Mouse (Mus musculus) embryonic facial prominence, embryonic 10.5 days (tissue): ENCODE results near the gene Lekr1. TPM values are rescaled to one million over a fixed set of nuclear protein-coding genes. Genes with fewer than 3 reads are reported as not detected.

ENCODE experiments used
- DNase-seq: peaks from one replicate; pipeline ENCODE4 v3.0.0-alpha.2; 2017; ENCODE audit warnings: low spot score
- H3K27ac ChIP-seq: fragments of 300-500 bp; sonication (generic); replicated peaks from 2 replicates; pipeline ENCODE4 v1.5.1; 2016; ENCODE audit warnings: mild to moderate bottlenecking
- H3K27me3 ChIP-seq: fragments of 300-500 bp; sonication (generic); replicated peaks from 2 replicates; pipeline ENCODE4 v1.6.1; 2016; ENCODE audit warnings: low read depth, mild to moderate bottlenecking; ENCODE audit not compliant: poor library complexity, severe bottlenecking
- H3K36me3 ChIP-seq: fragments of 300-500 bp; sonication (generic); replicated peaks from 2 replicates; pipeline ENCODE4 v1.6.1; 2016; ENCODE audit warnings: mild to moderate bottlenecking, moderate library complexity
- H3K4me1 ChIP-seq: fragments of 300-500 bp; sonication (generic); 2 replicates; pipeline ENCODE4 v1.6.1; 2016
- H3K4me3 ChIP-seq: fragments of 300-500 bp; sonication (generic); 2 replicates; pipeline ENCODE4 v1.5.1; 2016; ENCODE audit warnings: mild to moderate bottlenecking, moderate library complexity
- H3K9me3 ChIP-seq: fragments of 300-500 bp; sonication (generic); 2 replicates; pipeline ENCODE4 v1.6.1; 2016; ENCODE audit warnings: mild to moderate bottlenecking
- WGBS: fragments of 180-500 bp; shearing (Covaris S2); methylation state at CpG from one replicate; pipeline ENCODE4 v1.1.7; 2016; 5-methylcytosine and 5-hydroxymethylcytosine counted together
- polyA plus RNA-seq: library from polyadenylated mRNA; unstranded; fragments of >200 nt; fragmentation: Nextera tagmentation; extraction: Ambion mirVana; gene quantifications from 2 replicates; pipeline ENCODE4 v1.2.1, GENCODE M21; 2016

Gene Lekr1
- polyA plus RNA-seq, 1 experiment from 2014 or later: 5.3 TPM

DNA sequence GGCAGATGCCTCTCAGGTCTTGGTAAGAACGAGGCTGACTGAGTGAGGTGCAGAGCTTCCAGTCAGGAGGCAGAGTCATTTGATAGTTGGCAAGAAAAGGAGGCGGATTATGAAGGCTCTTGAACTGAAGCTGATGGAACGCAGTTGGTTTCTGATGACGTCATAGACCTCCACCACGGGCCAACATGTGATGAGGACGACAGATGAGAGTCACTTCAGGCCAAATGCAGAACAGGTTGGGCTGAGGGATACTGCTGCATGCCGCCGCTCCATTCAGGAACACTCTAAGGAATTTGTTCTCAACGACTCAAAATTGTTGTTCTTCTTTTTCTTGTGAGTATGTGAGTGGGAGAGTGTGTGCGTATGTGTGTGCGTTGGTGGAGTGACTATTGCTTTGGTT lies 27.1 kb upstream of the Lekr1 start:
- H3K9me3 ChIP-seq: no peaks in the 10 kb centered on the region
- 90% methylated on average over 11 of the region's 11 CpGs for WGBS
- H3K4me3 ChIP-seq: no peak overlapping the region
- DNase-seq: no peak
- H3K4me1 ChIP-seq: peaks cover 15% of the 10 kb centered on the region
- no peaks in the 10 kb centered on the region for H3K36me3 ChIP-seq
- no peak overlapping the region for H3K27ac ChIP-seq
- H3K27me3 ChIP-seq: no peaks in the 10 kb centered on the region

DNA sequence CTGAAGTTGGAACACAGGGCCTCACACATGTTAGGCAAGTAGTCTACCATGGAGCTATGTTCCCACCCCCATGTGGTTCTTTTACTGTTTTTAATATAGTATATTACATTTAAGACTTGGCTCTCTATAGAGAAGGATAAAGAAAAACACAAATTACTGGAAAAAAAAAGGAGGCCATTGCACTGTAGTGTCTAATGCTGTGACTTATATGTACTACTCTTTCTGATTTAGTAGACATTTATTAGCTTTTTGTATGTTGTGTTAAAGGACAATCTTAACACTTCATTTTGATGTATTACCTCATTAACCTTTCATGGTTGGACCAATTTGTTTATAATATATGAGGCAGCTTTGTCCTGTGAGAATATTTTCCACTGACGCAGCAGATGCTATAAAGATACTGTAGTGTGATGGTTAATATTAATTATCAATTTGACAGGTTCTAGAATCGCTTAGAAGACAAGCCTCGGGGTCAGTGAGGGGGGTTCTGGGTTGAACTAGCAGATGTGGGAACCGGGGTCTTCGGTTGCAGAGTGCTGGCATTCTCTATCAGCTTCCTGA lies 26.5 kb upstream of the Lekr1 start:
- 84% methylated on average over 5 of the region's 5 CpGs for WGBS
- Histone ChIP-seq H3K36me3 (no peaks in the 10 kb centered on the region), H3K4me1 (peaks cover 11% of the 10 kb centered on the region), H3K9me3 (no peaks in the 10 kb centered on the region), H3K27ac (no peak overlapping the region), H3K27me3 (no peaks in the 10 kb centered on the region), H3K4me3 (no peak overlapping the region)
- no peak for DNase-seq

DNA sequence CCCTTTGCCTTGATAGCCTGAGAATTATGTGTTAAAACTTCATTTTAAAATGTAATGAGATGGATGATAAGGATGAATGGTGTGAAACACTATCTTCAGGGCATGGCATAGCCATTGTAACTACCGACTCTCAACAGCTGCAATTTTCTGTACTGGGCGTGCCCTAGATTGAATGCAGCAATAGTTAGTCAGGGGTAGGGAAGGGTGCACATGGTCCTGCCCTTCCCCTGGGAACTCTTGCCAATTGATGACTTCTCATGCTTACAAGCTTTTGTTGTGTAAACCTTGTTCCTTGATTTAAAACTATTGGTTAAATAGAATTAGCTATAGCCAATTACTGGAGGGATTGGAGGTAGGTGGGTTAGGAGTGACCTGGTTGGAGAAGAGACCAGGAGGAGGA lies 23.1 kb upstream of the Lekr1 start:
- Histone ChIP-seq H3K27ac (no peak overlapping the region), H3K9me3 (no peaks in the 10 kb centered on the region), H3K4me3 (no peak overlapping the region), H3K27me3 (no peaks in the 10 kb centered on the region), H3K36me3 (no peaks in the 10 kb centered on the region), H3K4me1 (peaks cover 4% of the 10 kb centered on the region)
- DNase-seq: no peak
- WGBS: 88% methylated on average over 2 of the region's 2 CpGs

DNA sequence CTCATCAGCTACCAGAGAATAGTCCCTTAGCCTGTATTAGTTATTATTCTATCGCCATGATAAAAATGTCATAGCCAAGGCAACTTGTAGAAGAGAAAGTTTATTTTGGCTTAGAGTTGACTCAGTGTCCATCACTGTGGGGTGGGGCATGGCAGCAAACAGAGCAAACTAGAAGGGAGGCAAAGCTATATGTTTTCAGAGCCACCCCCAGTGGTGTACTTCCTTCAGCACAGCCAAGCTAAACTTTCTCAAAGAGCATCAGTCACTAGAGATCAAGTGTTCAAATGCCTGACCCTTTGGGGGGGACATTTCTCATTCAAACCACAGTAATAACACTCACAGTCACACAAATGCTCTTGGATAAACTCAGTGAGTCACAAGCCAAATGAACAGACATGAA lies 22.4 kb upstream of the Lekr1 start:
- no peaks in the 10 kb centered on the region for H3K9me3 ChIP-seq
- peaks cover 9% of the 10 kb centered on the region for H3K4me1 ChIP-seq
- no peaks in the 10 kb centered on the region for H3K36me3 ChIP-seq
- H3K4me3 ChIP-seq: no peak overlapping the region
- WGBS: 90% methylated on average over 1 of the region's 1 CpGs
- H3K27ac ChIP-seq: no peak overlapping the region
- no peak for DNase-seq
- H3K27me3 ChIP-seq: no peaks in the 10 kb centered on the region

GRCm38 (mm10) chr3:65647592-65647991 lies 18.4 kb upstream of the Lekr1 start:
- peaks cover 32% of the 10 kb centered on the region for H3K4me1 ChIP-seq
- H3K9me3 ChIP-seq: no peaks in the 10 kb centered on the region
- no peaks in the 10 kb centered on the region for H3K36me3 ChIP-seq
- DNase-seq: no peak
- WGBS: 58% methylated on average over 8 of the region's 8 CpGs
- no peaks in the 10 kb centered on the region for H3K27me3 ChIP-seq
- no peak overlapping the region for H3K4me3 ChIP-seq
- H3K27ac ChIP-seq: 0 out of 2 replicates have a peak overlapping the region, but pooled peaks have one; percentile 24

GRCm38 (mm10) chr3:65648913-65649312 lies 17.1 kb upstream of the Lekr1 start:
- H3K27ac ChIP-seq: no peak overlapping the region
- no peak for DNase-seq
- WGBS: 17% methylated on average over 1 of the region's 1 CpGs
- H3K9me3 ChIP-seq: no peaks in the 10 kb centered on the region
- no peak overlapping the region for H3K4me3 ChIP-seq
- H3K27me3 ChIP-seq: no peaks in the 10 kb centered on the region
- peaks cover 45% of the 10 kb centered on the region for H3K4me1 ChIP-seq
- H3K36me3 ChIP-seq: no peaks in the 10 kb centered on the region

GRCm38 (mm10) chr3:65650156-65650815 lies 15.7 kb upstream of the Lekr1 start:
- DNase-seq: no peak

DNA sequence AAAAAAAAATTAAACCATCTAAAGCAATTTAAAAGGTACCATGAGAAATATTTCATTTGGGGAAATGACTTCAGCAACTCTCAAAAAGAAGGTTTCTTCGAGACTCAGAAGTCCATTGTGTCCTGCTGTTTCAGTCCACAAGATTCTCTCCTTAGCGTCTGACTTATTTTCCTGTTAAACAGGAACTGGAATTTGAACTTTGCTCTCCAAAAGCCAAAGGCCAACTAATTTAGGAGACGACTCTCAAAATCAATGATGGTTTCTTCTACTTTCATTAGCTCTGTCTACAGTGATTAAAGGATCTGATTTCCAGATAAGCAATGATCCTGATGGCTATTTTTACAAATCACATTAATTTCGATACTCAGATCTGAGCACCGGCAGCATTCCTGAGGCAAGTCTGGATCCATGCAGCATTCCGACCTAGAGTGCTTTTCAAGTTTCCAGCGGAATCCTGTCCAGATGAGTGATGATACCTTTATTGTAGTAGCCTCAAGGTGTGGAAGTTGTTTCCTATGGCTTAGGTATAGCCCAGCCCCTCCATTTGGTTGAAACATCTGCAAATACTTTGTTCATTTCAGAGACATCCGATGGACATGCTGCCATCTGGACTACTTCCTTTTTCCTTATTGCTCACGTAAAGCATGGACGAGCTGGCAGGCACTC lies 11.4 kb upstream of the Lekr1 start:
- Histone ChIP-seq H3K27ac (no peak overlapping the region), H3K9me3 (no peaks in the 10 kb centered on the region), H3K36me3 (no peaks in the 10 kb centered on the region), H3K4me1 (peaks cover 72% of the 10 kb centered on the region), H3K4me3 (no peak overlapping the region), H3K27me3 (peaks cover 21% of the 10 kb centered on the region)
- DNase-seq: peak; percentile 42
- 26% methylated on average over 10 of the region's 10 CpGs for WGBS

More at GRCm38 (mm10) chr3:65650156-65650815, 15.7 kb upstream of the Lekr1 start:
- Histone ChIP-seq H3K27ac (no peak overlapping the region), H3K27me3 (no peaks in the 10 kb centered on the region), H3K36me3 (no peaks in the 10 kb centered on the region), H3K9me3 (no peaks in the 10 kb centered on the region), H3K4me3 (no peak overlapping the region), H3K4me1 (peaks cover 56% of the 10 kb centered on the region)
- WGBS: 60% methylated on average over 7 of the region's 7 CpGs

DNA sequence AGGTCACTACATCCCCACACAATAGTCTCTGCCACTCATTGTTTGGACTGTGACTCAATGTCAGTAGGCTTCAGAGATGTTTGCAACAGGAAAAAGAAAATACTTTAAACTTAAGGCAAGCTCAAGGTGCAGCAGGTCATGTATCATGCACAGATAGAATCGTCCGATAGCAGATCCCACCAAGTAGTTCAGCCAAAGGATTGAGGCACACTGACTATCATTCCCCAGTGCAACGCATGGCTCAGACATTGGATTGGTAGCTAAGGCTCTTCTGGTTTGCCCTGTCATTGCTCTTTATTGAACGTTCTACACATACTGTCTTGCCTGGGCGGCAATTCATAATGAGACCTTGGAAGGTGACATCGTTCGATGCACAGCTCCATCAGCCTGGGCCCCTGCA lies 9.6 kb upstream of the Lekr1 start:
- no peaks in the 10 kb centered on the region for H3K9me3 ChIP-seq
- H3K27me3 ChIP-seq: peaks cover 31% of the 10 kb centered on the region
- no peak overlapping the region for H3K4me3 ChIP-seq
- no peaks in the 10 kb centered on the region for H3K36me3 ChIP-seq
- peaks cover 63% of the 10 kb centered on the region for H3K4me1 ChIP-seq
- H3K27ac ChIP-seq: no peak overlapping the region
- no peak for DNase-seq
- 67% methylated on average over 7 of the region's 7 CpGs for WGBS

GRCm38 (mm10) chr3:65656902-65657660 lies 8.9 kb upstream of the Lekr1 start:
- H3K27me3 ChIP-seq: peaks cover 31% of the 10 kb centered on the region
- 24% methylated on average over 12 of the region's 12 CpGs for WGBS
- H3K4me1 ChIP-seq: peaks cover 63% of the 10 kb centered on the region
- H3K36me3 ChIP-seq: no peaks in the 10 kb centered on the region
- H3K4me3 ChIP-seq: no peak overlapping the region
- no peak for DNase-seq
- H3K9me3 ChIP-seq: no peaks in the 10 kb centered on the region
- no peak overlapping the region for H3K27ac ChIP-seq

GRCm38 (mm10) chr3:65658081-65658612 lies 7.9 kb upstream of the Lekr1 start:
- peaks cover 31% of the 10 kb centered on the region for H3K27me3 ChIP-seq
- peaks cover 54% of the 10 kb centered on the region for H3K4me1 ChIP-seq
- H3K27ac ChIP-seq: peak overlapping the region; percentile 95
- WGBS: 5% methylated on average over 18 of the region's 18 CpGs
- no peaks in the 10 kb centered on the region for H3K9me3 ChIP-seq
- DNase-seq: peak; percentile 35
- no peaks in the 10 kb centered on the region for H3K36me3 ChIP-seq
- peak overlapping the region; percentile 76 for H3K4me3 ChIP-seq
